Mouse (Mus musculus) small intestine, adult 2 months (tissue): ENCODE data around the gene Eef1akmt3.

Experiments
- CTCF ChIP-seq: fragments of 200-500 bp; IDR thresholded peaks from 2 replicates; pipeline ENCODE4 v1.5.1; 2012; ENCODE audit warnings: low read depth, mild to moderate bottlenecking, control low read depth, inconsistent platforms, low read length, moderate library complexity, mixed read lengths; ENCODE audit not compliant: insufficient replicate concordance, insufficient read length; ENCODE audit errors: extremely low read depth
- POLR2A ChIP-seq: fragments of 200-500 bp; IDR thresholded peaks from 2 replicates; pipeline ENCODE4 v1.6.1; 2012; ENCODE audit warnings: low read depth, mild to moderate bottlenecking, control low read depth, inconsistent platforms, low read length, moderate library complexity

DNA sequence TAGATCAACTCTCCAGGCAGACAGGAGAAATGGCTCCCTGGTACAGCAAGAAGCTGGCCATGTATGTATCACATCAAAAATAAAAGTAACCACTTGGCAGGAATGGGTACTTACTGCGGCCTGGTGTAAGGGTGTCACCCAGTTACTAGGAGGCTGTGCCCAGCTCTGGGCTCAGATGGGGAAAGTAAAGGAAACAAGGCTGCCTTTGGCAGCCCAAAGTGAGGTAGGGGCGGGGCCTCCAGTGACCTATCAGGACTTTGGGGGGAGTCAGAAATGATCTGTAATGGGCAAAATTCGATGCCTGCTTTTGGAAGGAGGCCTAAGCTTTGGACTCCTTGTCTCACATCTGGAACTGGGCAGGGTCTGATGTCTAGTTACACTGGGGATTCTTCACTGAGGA is 59.6 kb downstream of the Eef1akmt3 start:
- TF ChIP-seq POLR2A (no peak), CTCF (no peak)
